Comparison of ENCODE assay signal across 11 mouse cellular contexts in genomic region chr11:92135677-92136076, GRCm38 (mm10).
DNase-seq lines count a peak whose midpoint lies in the region; ATAC-seq and TF ChIP-seq lines count a peak whose summit lies in the region.
"Had no signal": no experiment of that assay in that cellular context is flagged by ENCODE, and none has a peak within 500 bp of the region (broad histone marks: within the 10 kb centered on the region; RNA-seq: fewer than 3 reads in every experiment).

No protein-coding gene starts in this region.

- no peak for ATAC-seq in kidney, postnatal 0 days (replicated peaks; ENCODE audit: low FRiP score, low read depth)
- ATAC-seq in forebrain, embryonic 14.5 days: peak; percentile 69
- ATAC-seq in midbrain, postnatal 0 days (ENCODE audit: low FRiP score): no peak
- ATAC-seq: liver, postnatal 0 days had no signal

- no peak overlapping the region for H3K27ac ChIP-seq in kidney, postnatal 0 days
- no peak overlapping the region for H3K27ac ChIP-seq in kidney, adult 2 months (ENCODE audit: insufficient read depth, low read depth, low read length)
- no peak overlapping the region for H3K27ac ChIP-seq in forebrain, embryonic 14.5 days (ENCODE audit: low read depth, low read length)
- H3K27ac ChIP-seq in midbrain, postnatal 0 days (ENCODE audit: low read depth, low read length): no peak overlapping the region

- no peaks in the 10 kb centered on the region for H3K36me3 ChIP-seq in kidney, postnatal 0 days (ENCODE audit: insufficient read depth, low read length)
- no peaks in the 10 kb centered on the region for H3K36me3 ChIP-seq in kidney, adult 2 months (ENCODE audit: control insufficient read depth, insufficient read depth, low read length)
- H3K36me3 ChIP-seq in forebrain, embryonic 14.5 days (ENCODE audit: control insufficient read depth, insufficient read depth, low read length): no peaks in the 10 kb centered on the region
- no peaks in the 10 kb centered on the region for H3K36me3 ChIP-seq in midbrain, postnatal 0 days (ENCODE audit: insufficient read depth, low read length)

- no peak for TF ChIP-seq POLR2A in kidney, adult 2 months (IDR thresholded peaks at IDR 0.05; ENCODE audit: low read depth, low read length)
- no peak for TF ChIP-seq POLR2A in brain, embryonic 14.5 days (IDR thresholded peaks at IDR 0.05; ENCODE audit: borderline replicate concordance, extremely low read depth, insufficient read depth, insufficient read length, poor library complexity, severe bottlenecking)

- 62% methylated on average over 1 of the region's 1 CpGs for WGBS in kidney, postnatal 0 days
- 50% methylated on average over 1 of the region's 1 CpGs for WGBS in kidney, adult 2 months
- 30% methylated on average over 1 of the region's 1 CpGs for WGBS in forebrain, embryonic 14.5 days
- WGBS in midbrain, postnatal 0 days: 16% methylated on average over 1 of the region's 1 CpGs

- H3K27me3 ChIP-seq in kidney, postnatal 0 days (ENCODE audit: insufficient read depth, low read length): no peaks in the 10 kb centered on the region
- H3K27me3 ChIP-seq in kidney, adult 2 months (replicated peaks; ENCODE audit: control insufficient read depth, insufficient read depth, low read length): no peaks in the 10 kb centered on the region
- H3K27me3 ChIP-seq in forebrain, embryonic 14.5 days (replicated peaks; ENCODE audit: control insufficient read depth, insufficient read depth, low read length): no peaks in the 10 kb centered on the region
- H3K27me3 ChIP-seq in midbrain, postnatal 0 days (ENCODE audit: insufficient read depth, low read length): no peaks in the 10 kb centered on the region

- DNase-seq in kidney, postnatal 0 days (ENCODE audit: low spot score): peak; percentile 33
- DNase-seq in kidney, adult 2 months: no peak
- DNase-seq in brain, embryonic 14.5 days (ENCODE audit: low read depth): peak; percentile 79
- peak; percentile 67 for DNase-seq in forebrain, embryonic 14.5 days (ENCODE audit: low spot score)
- DNase-seq in midbrain, postnatal 0 days (ENCODE audit: low spot score): peak; percentile 60
- no peak for DNase-seq in right cerebral cortex, adult 18-20 months
- no peak for DNase-seq in adipocyte (ENCODE audit: low spot score)
- DNase-seq: gastrocnemius, postnatal 25 days; kidney, adult 11 months; liver, postnatal 0 days; thymus, postnatal 25 days had no signal

- TF ChIP-seq CTCF in kidney, postnatal 0 days (IDR thresholded peaks at IDR 0.05; ENCODE audit: low read depth): peak; percentile 55
- no peak for TF ChIP-seq CTCF in kidney, adult 2 months (conservative IDR thresholded peaks at IDR 0.05; ENCODE audit: insufficient read depth, insufficient read length, low read depth, low read length)
- no peak for TF ChIP-seq CTCF in brain, embryonic 14.5 days (IDR thresholded peaks at IDR 0.05; ENCODE audit: borderline replicate concordance, extremely low read depth, insufficient read depth, insufficient read length)
- TF ChIP-seq CTCF in midbrain, postnatal 0 days (IDR thresholded peaks at IDR 0.05): peak; percentile 69

- no peaks in the 10 kb centered on the region for H3K4me1 ChIP-seq in kidney, postnatal 0 days (replicated peaks; ENCODE audit: insufficient read depth, low read length)
- H3K4me1 ChIP-seq in kidney, adult 2 months (ENCODE audit: control insufficient read depth, insufficient read depth, low read length): no peaks in the 10 kb centered on the region
- H3K4me1 ChIP-seq in forebrain, embryonic 14.5 days (ENCODE audit: control insufficient read depth, insufficient read depth, low read length): no peaks in the 10 kb centered on the region; the same call in 1 of the 2 replicates
- H3K4me1 ChIP-seq in midbrain, postnatal 0 days (ENCODE audit: insufficient read depth, low read length): peaks cover 2% of the 10 kb centered on the region; the same call in 1 of the 2 replicates

- H3K9ac ChIP-seq in kidney, postnatal 0 days (ENCODE audit: low read depth, low read length): no peak overlapping the region
- no peak overlapping the region for H3K9ac ChIP-seq in forebrain, embryonic 14.5 days (ENCODE audit: low read length)
- no peak overlapping the region for H3K9ac ChIP-seq in midbrain, postnatal 0 days (replicated peaks; ENCODE audit: low read length, poor library complexity, severe bottlenecking)
- H3K9ac ChIP-seq: liver, postnatal 0 days had no signal

- H3K4me3 ChIP-seq in kidney, postnatal 0 days (replicated peaks; ENCODE audit: low read depth, low read length): no peak overlapping the region
- no peak overlapping the region for H3K4me3 ChIP-seq in kidney, adult 2 months (ENCODE audit: insufficient read depth, low read depth, low read length)
- no peak overlapping the region for H3K4me3 ChIP-seq in forebrain, embryonic 14.5 days (ENCODE audit: low read depth, low read length)
- H3K4me3 ChIP-seq in midbrain, postnatal 0 days (ENCODE audit: low read depth, low read length): no peak overlapping the region

- no peak overlapping the region for H3K4me2 ChIP-seq in kidney, postnatal 0 days (ENCODE audit: low read length)
- H3K4me2 ChIP-seq in forebrain, embryonic 14.5 days (ENCODE audit: low read length): no peak overlapping the region
- no peak overlapping the region for H3K4me2 ChIP-seq in midbrain, postnatal 0 days (ENCODE audit: low read depth, low read length, poor library complexity, severe bottlenecking)

- H3K9me3 ChIP-seq in kidney, postnatal 0 days (replicated peaks; ENCODE audit: low read length): no peaks in the 10 kb centered on the region
- H3K9me3 ChIP-seq in forebrain, embryonic 14.5 days (replicated peaks; ENCODE audit: control insufficient read depth, low read length): no peaks in the 10 kb centered on the region
- H3K9me3 ChIP-seq in midbrain, postnatal 0 days (ENCODE audit: low read length): no peaks in the 10 kb centered on the region

Comparison
In these comparisons a context has a peak if more than half of its experiments do, and no peak if none do; other contexts are left out.
1. DNase-seq: peak in kidney, postnatal 0 days (single experiment), brain, embryonic 14.5 days (single experiment), forebrain, embryonic 14.5 days (single experiment) and midbrain, postnatal 0 days (single experiment); none in kidney, adult 2 months (single experiment), right cerebral cortex, adult 18-20 months (single experiment) and adipocyte (single experiment).
2. CTCF ChIP-seq: peak in kidney, postnatal 0 days (single experiment) and midbrain, postnatal 0 days (single experiment); none in kidney, adult 2 months (single experiment) and brain, embryonic 14.5 days (single experiment).